Mouse (Mus musculus) gastrocnemius, postnatal 10 days (tissue): ENCODE results near the gene Maob. TPM values are rescaled to one million over a fixed set of nuclear protein-coding genes. Genes with fewer than 3 reads are reported as not detected.

Source experiments
- DNase-seq: peaks from one replicate; pipeline ENCODE4 v3.0.0; 2021; ENCODE audit warnings: mixed read lengths
- long read RNA-seq, 2 experiments: library from polyadenylated mRNA; stranded (forward); transcript quantifications; one replicate each; pipeline ENCODE4 v2.0.0; 2021
- total RNA-seq, 2 experiments: library from RNA; stranded (reverse); gene quantifications; 2 replicates each; pipeline ENCODE4 v1.2.3; 2021

The Maob gene
- 1 to 10 TPM; 2.0 to 2.3 TPM for total RNA-seq
- long read RNA-seq, experiment 1, partial matches to known transcripts: 0 of 2 reads
- long read RNA-seq, experiment 1, other reads (novel, unspliced or antisense): 0 of 2 reads
- long read RNA-seq, experiment 2, partial matches to known transcripts: 0 of 3 reads
- long read RNA-seq, experiment 2, other reads (novel, unspliced or antisense): 0 of 3 reads

DNA sequence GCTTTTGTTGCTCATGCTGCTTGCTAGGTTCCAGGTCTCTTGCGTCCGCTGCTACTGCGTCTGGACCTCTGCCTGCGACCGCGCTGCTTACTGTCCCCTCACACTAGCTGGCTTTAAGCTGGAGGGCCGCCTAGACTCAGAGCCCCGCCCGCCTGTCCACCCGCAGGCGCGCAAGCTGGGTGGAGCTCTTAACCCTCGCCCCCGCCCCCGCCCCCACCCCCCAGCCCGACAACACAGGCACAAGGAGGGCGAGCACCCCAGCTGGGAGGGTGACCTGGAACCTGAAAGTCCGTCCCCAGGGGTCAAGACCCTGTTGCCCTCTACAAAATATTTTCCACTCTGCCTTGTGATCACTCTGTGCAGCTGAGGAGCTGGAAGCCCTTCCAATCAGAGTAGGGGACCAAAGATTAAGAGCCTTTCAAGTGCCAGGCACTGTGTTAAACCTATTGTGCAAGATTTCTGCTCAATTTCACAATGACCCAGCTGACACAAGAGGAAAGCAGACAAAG lies at the start of gene Maob:
Gene Maob, minus strand, starts transcription at position 106 of the 509 bp plus-strand sequence.
- DNase-seq: peak; percentile 13

DNA sequence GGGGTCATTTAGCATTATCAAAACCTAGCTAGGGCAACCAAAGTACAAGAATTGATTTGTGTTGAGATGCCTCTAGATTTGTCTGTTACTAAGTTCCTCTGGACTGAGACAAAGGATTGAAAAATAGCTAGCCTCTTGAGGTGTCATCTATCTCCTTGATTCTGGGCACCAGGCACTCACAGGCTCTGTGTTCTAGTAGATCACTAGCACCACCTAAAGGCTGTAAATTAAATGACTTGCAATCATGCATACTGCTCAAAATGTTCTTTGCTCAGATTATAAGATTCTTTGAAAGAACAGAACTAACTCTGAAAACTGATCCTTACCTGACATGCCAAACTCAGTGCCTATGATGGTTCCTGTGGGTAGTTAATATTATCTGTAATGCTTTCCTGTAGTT lies 43.1 kb upstream of the Maob start:
- no peak for DNase-seq

GRCm38 (mm10) chrX:16846034-16846433 lies 28.9 kb upstream of the Maob start:
- DNase-seq: no peak

- DNase-seq: no peak
These were observed 24.3 kb upstream of the Maob start for GRCm38 (mm10) chrX:16841443-16841842.

- DNase-seq: no peak
These were observed 20.1 kb upstream of the Maob start for GRCm38 (mm10) chrX:16837293-16837692.

- no peak for DNase-seq
These were observed 19.4 kb upstream of the Maob start for GRCm38 (mm10) chrX:16836488-16837082.

DNA sequence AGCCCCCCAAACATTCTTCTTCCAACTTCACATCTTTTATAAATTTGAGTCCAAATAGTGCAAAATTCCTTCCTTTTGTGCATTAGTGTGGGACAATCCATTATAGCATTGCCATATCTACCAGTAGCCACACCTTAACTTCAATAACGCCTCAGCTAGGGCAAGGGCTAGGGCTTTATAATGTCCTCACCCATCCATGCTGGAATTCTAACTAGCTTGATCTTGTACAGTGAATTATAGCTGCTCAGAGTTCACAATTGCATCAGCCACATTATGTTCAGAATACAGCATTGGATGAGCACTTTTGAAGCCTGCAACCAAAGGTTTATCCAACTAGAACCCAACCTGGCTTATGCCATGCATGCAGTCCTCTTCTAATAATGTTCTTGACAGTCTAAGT lies 8.9 kb upstream of the Maob start:
- DNase-seq: no peak

DNA sequence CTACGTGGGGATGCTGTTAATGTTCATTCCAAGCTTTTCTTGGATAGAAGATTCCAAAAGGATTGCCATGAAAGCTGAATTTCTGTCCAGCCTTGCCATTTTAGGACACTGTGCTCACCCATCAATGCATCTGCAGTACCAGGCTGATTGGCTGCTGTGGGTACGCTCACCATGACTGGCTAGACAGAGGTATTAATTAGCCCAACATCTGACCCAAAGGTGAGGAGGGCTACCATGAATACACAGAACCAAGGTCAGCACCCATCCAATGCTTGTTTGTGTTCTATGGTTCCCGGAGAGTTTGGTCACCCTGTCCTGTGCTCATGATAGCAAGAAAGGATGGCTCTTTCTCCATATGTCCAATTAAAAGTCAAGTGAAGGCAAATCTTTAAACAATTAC lies 1.2 kb downstream of the Maob start:
- no peak for DNase-seq

DNA sequence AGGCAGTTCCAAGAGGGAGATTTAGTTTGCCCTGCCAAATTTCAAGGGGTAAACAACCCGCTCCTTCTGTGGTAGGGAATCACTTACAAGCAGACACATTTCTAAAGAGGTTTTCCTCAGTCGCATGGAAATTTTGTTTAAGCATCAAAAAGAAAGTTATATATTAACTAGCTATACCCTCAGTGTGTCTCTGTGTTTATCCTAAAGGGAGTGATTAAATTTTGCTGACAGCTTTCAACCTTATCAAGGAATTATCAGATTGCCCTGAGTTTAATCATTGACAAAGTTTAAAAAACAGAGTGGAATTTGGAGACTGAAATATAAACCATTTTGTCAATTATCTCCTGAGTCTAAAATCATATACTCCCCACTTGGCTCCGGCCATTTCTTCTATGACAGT lies 5.1 kb downstream of the Maob start:
- no peak for DNase-seq

DNA sequence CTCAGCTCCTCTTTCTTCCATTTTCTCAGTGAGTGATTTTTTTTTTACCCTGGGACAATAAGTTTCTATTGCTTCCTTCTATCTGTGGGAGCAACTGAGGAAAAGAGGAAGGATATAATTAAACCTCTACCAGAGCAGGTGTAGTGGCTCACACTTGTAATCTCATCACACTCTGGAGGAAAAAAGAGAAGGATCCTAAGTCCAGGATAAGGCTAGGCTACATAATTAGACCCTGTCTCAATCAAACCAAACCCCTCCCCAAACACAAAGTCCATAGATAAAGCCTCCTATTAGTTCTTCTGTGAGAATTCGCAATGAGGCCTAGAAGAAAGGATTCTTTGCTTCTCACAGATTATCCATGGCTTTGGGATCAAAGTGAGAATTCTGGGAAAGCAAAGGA lies 49.7 kb downstream of the Maob start:
- DNase-seq: no peak

- no peak for DNase-seq
These were observed 51.0 kb downstream of the Maob start for GRCm38 (mm10) chrX:16766156-16766555.

DNA sequence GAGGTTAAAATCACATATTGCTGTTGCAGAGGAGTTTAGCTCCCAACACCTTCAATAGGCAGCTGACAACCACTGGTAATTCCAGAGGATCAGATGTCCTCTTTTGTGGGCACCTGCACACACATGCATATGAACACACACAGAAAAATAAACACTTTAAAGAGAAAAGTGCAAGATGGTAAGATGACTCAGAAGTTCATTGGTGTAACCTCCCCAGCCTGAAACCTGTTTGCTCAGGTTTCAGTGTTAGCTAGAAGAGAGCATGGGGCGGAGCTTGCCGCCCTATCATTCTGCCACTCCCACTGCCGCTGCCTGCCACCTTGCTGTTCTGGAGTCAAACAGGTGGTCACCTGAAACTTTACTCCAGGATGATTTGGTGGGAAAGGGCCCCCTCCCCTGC lies 55.7 kb downstream of the Maob start:
- no peak for DNase-seq

DNA sequence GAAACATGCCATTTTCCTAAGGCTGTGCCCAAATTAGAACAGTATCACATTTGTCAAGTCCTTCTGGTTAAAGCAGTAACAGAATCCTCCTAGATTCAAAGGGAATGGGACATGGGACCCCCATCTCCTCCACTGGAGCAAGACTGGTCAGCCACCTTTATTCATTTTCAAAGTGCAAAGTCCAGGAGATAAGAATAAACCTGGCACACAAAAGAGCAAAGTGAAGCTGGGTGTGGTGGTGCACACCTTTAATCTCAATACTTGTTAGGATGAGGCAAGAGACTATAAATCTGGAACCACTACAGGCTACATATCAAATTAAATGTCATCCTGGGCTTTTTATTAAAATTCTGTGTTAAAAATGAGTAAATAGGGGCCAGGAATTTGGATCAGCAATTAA lies 62.4 kb downstream of the Maob start:
- no peak for DNase-seq

- no peak for DNase-seq
These were observed 68.2 kb downstream of the Maob start for GRCm38 (mm10) chrX:16748932-16749331.

GRCm38 (mm10) chrX:16714033-16714432 lies 103.1 kb downstream of the Maob start:
- no peak for DNase-seq

- DNase-seq: no peak
These were observed 111.1 kb downstream of the Maob start for GRCm38 (mm10) chrX:16706094-16706493.

Other genes starting within 250 kb of the Maob start
- gene Maoa, start 197.7 kb downstream of the Maob start, total RNA-seq: 1 to 10 TPM; 5.5 to 6.8 TPM
- under 1 TPM; 0.28 to 0.43 TPM for gene Ndp, start 94.4 kb upstream of the Maob start, total RNA-seq